Mouse (Mus musculus) C2C12 (cell line): ENCODE data around the gene Gm28042. TPM values are rescaled to one million over a fixed set of nuclear protein-coding genes. Genes with fewer than 3 reads are reported as not detected.

Source experiments
- H3K27me3 ChIP-seq: one replicate; pipeline ENCODE4 v1.6.1; 2011; ENCODE audit not compliant: control insufficient read depth, insufficient read depth, insufficient read length
- H3K36me3 ChIP-seq: one replicate; pipeline ENCODE4 v1.6.1; 2011; ENCODE audit not compliant: control insufficient read depth, insufficient read depth
- H3K4me3 ChIP-seq: one replicate; pipeline ENCODE4 v1.5.1; 2011; ENCODE audit warnings: mild to moderate bottlenecking, control low read depth; ENCODE audit not compliant: poor library complexity, insufficient read depth, severe bottlenecking
- H3K79me2 ChIP-seq: one replicate; pipeline ENCODE4 v1.6.1; 2011; ENCODE audit not compliant: control insufficient read depth, insufficient read depth
- H3K79me3 ChIP-seq: one replicate; pipeline ENCODE4 v1.6.1; 2011; ENCODE audit warnings: low read depth, control low read depth
- H3ac ChIP-seq: one replicate; pipeline ENCODE3; 2011; ENCODE audit warnings: low read depth; ENCODE audit not compliant: control insufficient read depth, insufficient read length
- CEBPB ChIP-seq: IDR thresholded peaks from one replicate; pipeline ENCODE4 v1.6.1; 2011; ENCODE audit warnings: low read depth, mild to moderate bottlenecking, control low read depth, moderate library complexity
- CTCF ChIP-seq: IDR thresholded peaks from one replicate; pipeline ENCODE4 v1.5.1; 2011; ENCODE audit not compliant: control insufficient read depth, insufficient read depth, insufficient read length
- FOSL1 ChIP-seq: IDR thresholded peaks from one replicate; pipeline ENCODE4 v1.8.0; 2011; ENCODE audit warnings: mild to moderate bottlenecking, low read length; ENCODE audit not compliant: poor library complexity, insufficient read depth, severe bottlenecking
- MAX ChIP-seq: IDR thresholded peaks from one replicate; pipeline ENCODE4 v1.6.1; 2011; ENCODE audit warnings: mild to moderate bottlenecking, control low read depth
- MYOD1 ChIP-seq: IDR thresholded peaks from one replicate; pipeline ENCODE4 v1.6.1; 2011; ENCODE audit warnings: low read depth; ENCODE audit not compliant: control insufficient read depth, insufficient read length
- MYOG ChIP-seq: IDR thresholded peaks from one replicate; pipeline ENCODE4 v1.6.1; 2011; ENCODE audit not compliant: control insufficient read depth, insufficient read length; ENCODE audit errors: extremely low read depth
- USF1 ChIP-seq: IDR thresholded peaks from one replicate; pipeline ENCODE4 v1.6.1; 2011; ENCODE audit warnings: low read depth, mild to moderate bottlenecking, control low read depth, moderate library complexity
- polyA plus RNA-seq: library from polyadenylated mRNA; unstranded; fragments of >200 nt; fragmentation: generic; extraction: Trizol; gene quantifications from one replicate; pipeline ENCODE4 v1.2.1, GENCODE M21; 2012; ENCODE audit warnings: missing spikeins

Gene Gm28042
- polyA plus RNA-seq, 1 experiment: 0.73 TPM

DNA sequence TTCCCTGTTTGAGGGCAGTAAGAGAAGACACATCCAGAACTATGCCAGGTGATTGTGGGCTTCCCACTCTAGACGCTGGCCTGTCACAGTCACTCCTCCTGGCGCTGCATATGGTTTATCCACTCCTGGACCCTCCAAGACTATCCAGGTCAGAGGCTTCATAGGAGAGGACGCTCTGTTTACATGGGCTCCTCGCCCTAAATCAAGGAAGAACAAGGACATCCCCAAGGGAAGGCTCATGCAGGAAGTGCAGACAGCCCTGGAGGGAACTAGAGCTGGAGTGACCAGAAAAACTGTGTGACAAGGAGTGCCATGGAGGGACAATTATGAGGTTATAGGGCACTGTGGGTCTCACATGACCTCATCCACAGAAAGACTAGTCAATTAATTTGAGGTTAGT, 29.9 kb upstream of the Gm28042 start:
- TF ChIP-seq MAX: no peak
- no peak for TF ChIP-seq MYOG
- no peak overlapping the region for H3ac ChIP-seq
- no peaks in the 10 kb centered on the region for H3K79me2 ChIP-seq
- no peak overlapping the region for H3K4me3 ChIP-seq
- no peaks in the 10 kb centered on the region for H3K27me3 ChIP-seq
- H3K36me3 ChIP-seq: no peaks in the 10 kb centered on the region
- H3K79me3 ChIP-seq: no peaks in the 10 kb centered on the region

DNA sequence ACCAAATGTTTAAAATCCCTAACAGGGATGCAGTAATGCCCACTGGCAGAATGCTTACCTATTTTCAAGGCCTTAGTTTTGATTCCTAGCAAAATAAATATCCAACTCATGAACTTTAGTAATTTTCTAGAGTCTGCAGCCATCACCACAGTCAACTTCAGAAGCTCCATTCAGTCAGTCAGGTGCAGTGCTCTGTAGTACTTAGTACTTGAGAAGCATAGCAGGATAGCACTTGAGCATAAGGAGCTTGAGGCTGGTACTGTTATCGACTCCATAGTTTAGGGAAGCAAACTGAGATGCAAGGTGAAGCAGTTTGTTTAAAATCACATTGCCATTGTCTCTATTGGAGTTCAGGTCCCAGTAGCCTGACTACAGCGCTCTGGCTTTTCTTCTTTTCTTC, 27.6 kb upstream of the Gm28042 start:
- Histone ChIP-seq H3K79me2 (no peaks in the 10 kb centered on the region), H3K4me3 (no peak overlapping the region), H3ac (no peak overlapping the region), H3K36me3 (no peaks in the 10 kb centered on the region), H3K27me3 (no peaks in the 10 kb centered on the region), H3K79me3 (no peaks in the 10 kb centered on the region)
- TF ChIP-seq MYOG (no peak), CEBPB (no peak)

DNA sequence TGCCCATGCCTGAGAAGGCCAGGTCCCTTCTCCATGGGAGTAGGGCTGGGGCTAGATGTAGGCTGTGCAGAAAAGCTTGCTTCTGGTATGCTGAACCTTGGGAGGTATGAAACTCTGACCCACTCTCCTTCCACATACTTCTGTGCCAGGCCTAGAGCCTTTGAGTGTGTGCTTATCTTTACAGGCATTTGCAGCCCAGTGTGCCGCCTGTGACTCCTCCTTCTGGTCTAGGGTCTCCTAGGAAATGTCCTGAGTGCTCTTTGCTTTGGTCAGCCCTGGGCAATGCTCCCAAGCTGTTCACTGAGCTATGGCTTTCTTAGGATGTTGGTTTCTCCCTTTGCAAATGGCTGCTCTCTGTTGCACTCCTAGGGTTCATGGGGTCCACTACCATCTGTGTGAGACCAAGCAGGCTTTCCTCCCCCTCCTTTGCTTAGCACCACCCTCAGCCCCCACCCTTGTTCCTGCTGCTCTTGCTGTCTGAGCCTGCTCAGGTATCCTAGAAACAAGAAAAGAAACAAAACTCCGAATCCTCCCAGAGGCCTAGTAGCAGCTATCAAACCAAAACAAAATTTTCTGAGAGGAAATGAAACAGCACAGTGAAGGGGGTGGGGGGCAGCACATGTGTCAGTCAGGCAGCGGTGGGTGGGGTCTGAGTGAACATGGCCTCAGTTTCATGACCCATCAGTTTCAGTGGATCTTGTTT, 26.3 kb upstream of the Gm28042 start:
- H3K4me3 ChIP-seq: no peak overlapping the region
- H3K79me2 ChIP-seq: no peaks in the 10 kb centered on the region
- TF ChIP-seq MYOG (no peak), MAX (no peak), FOSL1 (no peak), CEBPB (no peak), CTCF (no peak), MYOD1 (no peak), USF1 (no peak)
- H3K79me3 ChIP-seq: no peaks in the 10 kb centered on the region
- no peaks in the 10 kb centered on the region for H3K36me3 ChIP-seq
- H3K27me3 ChIP-seq: no peaks in the 10 kb centered on the region
- H3ac ChIP-seq: no peak overlapping the region

DNA sequence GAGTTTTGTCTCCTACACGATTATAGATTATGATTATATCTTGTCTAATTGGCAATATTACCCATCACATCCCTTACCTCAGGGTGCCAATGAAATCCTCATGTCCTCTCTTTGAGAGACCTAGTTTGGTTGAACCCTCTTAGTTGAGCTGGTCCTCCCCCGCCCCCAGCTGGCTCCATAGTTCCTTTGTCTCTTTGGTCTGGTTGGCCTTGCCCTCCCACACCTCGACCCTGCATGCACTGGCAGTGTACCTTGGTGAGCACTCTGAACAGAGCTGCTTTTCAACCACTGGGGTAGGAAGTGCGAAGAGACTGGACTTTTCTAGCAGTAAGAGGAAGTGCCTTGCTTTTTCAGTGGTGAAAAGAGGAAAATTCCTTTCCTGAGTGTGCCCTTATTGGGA, 25.3 kb upstream of the Gm28042 start:
- no peaks in the 10 kb centered on the region for H3K79me3 ChIP-seq
- no peak overlapping the region for H3ac ChIP-seq
- H3K27me3 ChIP-seq: no peaks in the 10 kb centered on the region
- H3K4me3 ChIP-seq: no peak overlapping the region
- H3K36me3 ChIP-seq: peaks cover 4% of the 10 kb centered on the region
- H3K79me2 ChIP-seq: no peaks in the 10 kb centered on the region
- TF ChIP-seq MYOD1 (no peak), CEBPB (no peak), CTCF (no peak), FOSL1 (no peak), USF1 (no peak), MYOG (no peak), MAX (no peak)

DNA sequence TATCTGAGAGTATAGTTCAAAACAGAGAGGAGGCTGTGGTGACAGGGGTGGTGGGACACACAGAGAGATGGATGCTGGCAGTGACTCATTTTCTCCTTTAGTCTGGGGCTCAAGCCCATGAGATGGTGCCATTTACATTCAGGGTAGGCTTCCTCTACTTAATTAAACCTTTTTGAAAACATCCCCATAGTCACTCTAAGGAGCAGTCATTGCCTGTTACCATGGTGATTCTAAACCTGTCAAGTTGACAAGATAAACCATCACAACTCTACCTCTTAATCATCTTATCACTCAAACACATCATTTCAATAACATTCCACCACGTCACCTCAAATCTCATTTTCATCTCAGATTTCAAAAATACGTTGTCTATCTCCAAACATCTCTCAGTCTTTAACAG, 23.3 kb upstream of the Gm28042 start:
- Histone ChIP-seq H3K4me3 (no peak overlapping the region), H3ac (no peak overlapping the region), H3K36me3 (peaks cover 4% of the 10 kb centered on the region), H3K79me2 (no peaks in the 10 kb centered on the region), H3K27me3 (no peaks in the 10 kb centered on the region), H3K79me3 (no peaks in the 10 kb centered on the region)
- TF ChIP-seq USF1: no peak
- no peak for TF ChIP-seq CTCF
- no peak for TF ChIP-seq FOSL1
- TF ChIP-seq CEBPB: no peak
- no peak for TF ChIP-seq MAX
- no peak for TF ChIP-seq MYOG
- TF ChIP-seq MYOD1: no peak

DNA sequence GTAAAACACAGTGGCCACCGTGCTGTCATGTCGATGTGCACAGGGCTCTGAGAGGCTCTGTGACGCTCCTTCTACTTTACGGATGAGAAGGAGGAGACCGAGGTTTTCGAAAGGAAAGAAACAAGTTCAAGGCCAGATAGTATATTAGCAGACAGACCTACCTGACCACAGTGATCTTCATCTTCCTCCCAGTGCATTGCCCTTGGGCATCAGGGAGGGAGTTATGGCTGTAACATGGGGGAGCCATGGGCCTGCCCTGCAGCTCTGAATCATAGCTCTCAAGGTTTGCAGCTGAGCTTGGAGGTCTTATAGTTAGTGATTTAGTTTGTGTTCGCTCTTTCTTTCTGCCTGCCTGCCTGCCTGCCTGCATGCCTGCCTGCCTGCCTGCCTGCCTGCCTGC, 20.6 kb upstream of the Gm28042 start:
- no peaks in the 10 kb centered on the region for H3K27me3 ChIP-seq
- H3ac ChIP-seq: no peak overlapping the region
- no peak overlapping the region for H3K4me3 ChIP-seq
- TF ChIP-seq CTCF (no peak), MAX (no peak), FOSL1 (no peak)
- H3K36me3 ChIP-seq: peaks cover 4% of the 10 kb centered on the region
- no peaks in the 10 kb centered on the region for H3K79me3 ChIP-seq
- no peaks in the 10 kb centered on the region for H3K79me2 ChIP-seq
